Mouse (Mus musculus) lung, adult 2 months (tissue): ENCODE data around the gene Mfsd5.

Source experiments
- CTCF ChIP-seq: fragments of 200-500 bp; IDR thresholded peaks from 2 replicates; pipeline ENCODE4 v1.5.1; 2011; ENCODE audit warnings: mild to moderate bottlenecking, low read length, control low read depth; ENCODE audit not compliant: insufficient read depth
- POLR2A ChIP-seq: fragments of 200-500 bp; IDR thresholded peaks from 2 replicates; pipeline ENCODE4 v1.6.1; 2011; ENCODE audit warnings: low read depth, mild to moderate bottlenecking, control low read depth, low read length, borderline replicate concordance; ENCODE audit errors: extremely low read depth

DNA sequence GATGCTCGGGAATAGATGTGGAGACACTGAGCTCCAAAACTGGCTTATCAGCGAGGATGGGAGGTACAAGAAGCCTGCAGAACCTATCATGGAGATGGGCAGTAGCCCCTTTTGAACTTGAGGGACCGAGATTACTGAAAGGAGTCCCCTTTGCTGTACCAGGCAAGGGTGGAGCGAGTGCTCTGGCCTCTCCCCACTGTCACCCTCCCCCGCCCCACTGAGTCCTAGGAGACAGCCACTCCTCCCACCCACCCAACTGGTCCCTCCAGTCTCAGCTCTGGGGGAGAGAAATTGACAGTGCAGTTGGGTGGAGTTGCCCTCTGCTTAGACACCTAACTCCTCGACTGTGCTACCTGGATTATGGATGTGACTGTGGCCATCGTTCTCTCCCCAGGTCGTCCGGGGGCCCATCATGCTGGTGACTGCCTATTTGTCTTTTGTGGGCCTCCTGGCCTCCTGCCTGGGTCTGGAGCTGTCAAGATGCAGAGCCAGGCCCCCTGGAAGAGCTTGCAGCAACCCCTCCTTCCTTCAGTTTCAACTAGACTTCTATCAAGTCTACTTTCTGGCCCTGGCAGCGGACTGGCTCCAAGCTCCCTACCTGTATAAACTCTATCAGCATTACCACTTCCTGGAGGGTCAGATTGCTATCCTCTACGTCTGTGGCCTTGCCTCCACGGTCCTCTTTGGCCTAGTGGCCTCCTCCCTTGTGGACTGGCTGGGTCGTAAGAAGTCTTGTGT, 698 bp downstream of the Mfsd5 start:
- TF ChIP-seq CTCF (no peak), POLR2A (no peak)
